Mouse (Mus musculus): ENCODE data around the gene Prkcd.
"Not testable (repeated sequence)": the region's sequence is repeated elsewhere in the genome, so short reads cannot be mapped to it uniquely, and the experiment has no call there.

The Prkcd gene

GRCm38 (mm10) chr14:30608176-30608575 is 17.8 kb downstream of the Prkcd start:
- no peak for DNase-seq (ENCODE audit: low spot score in 2 of 2)

- no peak for DNase-seq (ENCODE audit: low spot score in 2 of 2)
Measured at GRCm38 (mm10) chr14:30607696-30608095, 18.3 kb downstream of the Prkcd start.

- no peak for DNase-seq (ENCODE audit: low spot score in 2 of 2)
Measured at GRCm38 (mm10) chr14:30606817-30607216, 19.2 kb downstream of the Prkcd start.

GRCm38 (mm10) chr14:30597142-30597541 is 28.9 kb downstream of the Prkcd start:
- no peak for DNase-seq (ENCODE audit: low spot score in 2 of 2)

- no peak for DNase-seq (ENCODE audit: low spot score in 2 of 2)
Measured at GRCm38 (mm10) chr14:30596407-30596806, 29.6 kb downstream of the Prkcd start.

GRCm38 (mm10) chr14:30595576-30596313 is 30.3 kb downstream of the Prkcd start:
- no peak for DNase-seq (ENCODE audit: low spot score in 2 of 2)

GRCm38 (mm10) chr14:30594092-30594695 is 31.8 kb downstream of the Prkcd start:
- DNase-seq (ENCODE audit: low spot score in 2 of 2) = no peak

- DNase-seq (ENCODE audit: low spot score in 2 of 2) = no peak
Measured at GRCm38 (mm10) chr14:30593279-30594091, 32.5 kb downstream of the Prkcd start.

- peak; percentile 55 to 64 for DNase-seq (ENCODE audit: low spot score in 2 of 2)
Measured at GRCm38 (mm10) chr14:30591417-30591816, 34.6 kb downstream of the Prkcd start.

GRCm38 (mm10) chr14:30590918-30591317 is 35.1 kb downstream of the Prkcd start:
- DNase-seq (ENCODE audit: low spot score in 2 of 2) = no peak

- DNase-seq (ENCODE audit: low spot score in 2 of 2) = no peak
Measured at GRCm38 (mm10) chr14:30590041-30590645, 35.9 kb downstream of the Prkcd start.

- DNase-seq (ENCODE audit: low spot score in 2 of 2) = no peak
Measured at GRCm38 (mm10) chr14:30586780-30587461, 39.1 kb downstream of the Prkcd start.

GRCm38 (mm10) chr14:30585323-30585722 is 40.7 kb downstream of the Prkcd start:
- no peak for DNase-seq (ENCODE audit: low spot score in 2 of 2)

GRCm38 (mm10) chr14:30584497-30585251 is 41.3 kb downstream of the Prkcd start:
- no peak for DNase-seq (ENCODE audit: low spot score in 2 of 2)

GRCm38 (mm10) chr14:30584077-30584476 is 41.9 kb downstream of the Prkcd start:
- DNase-seq (ENCODE audit: low spot score in 2 of 2) = no peak

GRCm38 (mm10) chr14:30581238-30581637 is 44.8 kb downstream of the Prkcd start:
- DNase-seq (ENCODE audit: low spot score in 2 of 2) = no peak

- no peak for DNase-seq (ENCODE audit: low spot score in 2 of 2)
Measured at GRCm38 (mm10) chr14:30579882-30580281, 46.1 kb downstream of the Prkcd start.

GRCm38 (mm10) chr14:30579180-30579579 is 46.8 kb downstream of the Prkcd start:
- DNase-seq (ENCODE audit: low spot score in 2 of 2) = no peak

GRCm38 (mm10) chr14:30577303-30578062 is 48.5 kb downstream of the Prkcd start:
- not testable (repeated sequence) for DNase-seq (ENCODE audit: low spot score in 2 of 2)

- DNase-seq (ENCODE audit: low spot score in 2 of 2) = no peak
Measured at GRCm38 (mm10) chr14:30576260-30576659, 49.8 kb downstream of the Prkcd start.

Data from frontal cortex, postnatal 25 days (tissue).